ENCODE assay signal across 13 mouse cellular contexts in the genomic region with DNA sequence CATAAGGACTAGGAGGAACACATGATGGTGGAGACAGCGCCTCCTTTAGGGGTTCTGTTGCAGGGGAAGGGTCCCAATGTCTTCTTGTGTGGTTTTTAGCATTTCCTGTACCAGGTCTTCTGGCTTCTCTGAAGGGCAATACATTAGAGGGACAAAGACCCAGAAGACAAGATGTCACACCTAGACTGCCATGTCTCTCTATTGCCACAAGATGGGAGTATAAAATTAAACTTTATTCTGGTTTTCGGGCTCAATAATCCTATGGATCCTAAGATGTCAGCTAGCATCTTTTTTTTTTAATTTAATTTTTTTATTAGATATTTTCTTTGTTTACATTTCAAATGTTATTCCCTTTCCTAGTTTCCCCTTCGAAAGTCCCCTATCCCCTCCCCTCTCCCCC. TPM values are rescaled to one million over a fixed set of nuclear protein-coding genes. Genes with fewer than 3 reads are reported as not detected.
DNase-seq lines count a peak whose midpoint lies in the region; ATAC-seq and TF ChIP-seq lines count a peak whose summit lies in the region.
"Had no signal": no experiment of that assay in that cellular context is flagged by ENCODE, and none has a peak within 500 bp of the region (broad histone marks: within the 10 kb centered on the region; RNA-seq: fewer than 3 reads in every experiment).

No protein-coding gene starts in this region.

- peak; percentile 68 for TF ChIP-seq CTCF in heart, adult 2 months (IDR thresholded peaks at IDR 0.05)
- peak; percentile 22; the same call in 1 of the 2 replicates for TF ChIP-seq CTCF in liver, embryonic 14.5 days (IDR thresholded peaks at IDR 0.05; ENCODE audit: low read depth)

- H3K9me3 ChIP-seq in liver, embryonic 14.5 days (ENCODE audit: control insufficient read depth, low read length) = no peaks in the 10 kb centered on the region
- H3K9me3 ChIP-seq in liver, embryonic 12.5 days (replicated peaks) = no peaks in the 10 kb centered on the region

- no peak overlapping the region for H3K4me2 ChIP-seq in liver, embryonic 14.5 days (ENCODE audit: low read depth)
- H3K4me2 ChIP-seq in liver, embryonic 12.5 days = no peak overlapping the region

- no peak for TF ChIP-seq EP300 in heart, adult 2 months (IDR thresholded peaks at IDR 0.05; ENCODE audit: insufficient read depth, low read depth, low read length)
- no peak for TF ChIP-seq EP300 in liver, embryonic 14.5 days (IDR thresholded peaks at IDR 0.05; ENCODE audit: low read depth)

- H3K27me3 ChIP-seq in heart, adult 2 months (ENCODE audit: control insufficient read depth, insufficient read depth, low read length) = no peaks in the 10 kb centered on the region
- H3K27me3 ChIP-seq in liver, embryonic 14.5 days (ENCODE audit: control insufficient read depth, insufficient read depth, low read length) = no peaks in the 10 kb centered on the region
- no peaks in the 10 kb centered on the region for H3K27me3 ChIP-seq in liver, embryonic 12.5 days (replicated peaks)

- no peak overlapping the region for H3K27ac ChIP-seq in heart, adult 2 months
- no peak overlapping the region for H3K27ac ChIP-seq in liver, embryonic 14.5 days
- no peak overlapping the region for H3K27ac ChIP-seq in liver, embryonic 12.5 days

- no peaks in the 10 kb centered on the region for H3K36me3 ChIP-seq in heart, adult 2 months (ENCODE audit: control insufficient read depth, insufficient read depth, low read length)
- H3K36me3 ChIP-seq in liver, embryonic 14.5 days (replicated peaks; ENCODE audit: control insufficient read depth, insufficient read depth, low read depth) = no peaks in the 10 kb centered on the region
- H3K36me3 ChIP-seq in liver, embryonic 12.5 days = no peaks in the 10 kb centered on the region

- no peak overlapping the region for H3K4me3 ChIP-seq in heart, adult 2 months
- H3K4me3 ChIP-seq in liver, embryonic 14.5 days (ENCODE audit: insufficient read depth in 1 of 2, low read depth in 2 of 2, low read length in 2 of 2) = no peak overlapping the region
- no peak overlapping the region for H3K4me3 ChIP-seq in liver, embryonic 12.5 days

- no peak for ATAC-seq in liver, embryonic 14.5 days (ENCODE audit: insufficient read depth)
- no peak for ATAC-seq in liver, embryonic 12.5 days

- H3K9ac ChIP-seq in heart, adult 2 months (ENCODE audit: low read depth, low read length) = no peak overlapping the region
- no peak overlapping the region for H3K9ac ChIP-seq in liver, embryonic 14.5 days (replicated peaks)
- H3K9ac ChIP-seq in liver, embryonic 12.5 days = no peak overlapping the region

- TF ChIP-seq POLR2A in heart, adult 2 months (IDR thresholded peaks at IDR 0.05; ENCODE audit: insufficient read depth, low read depth, low read length) = no peak

- intact Hi-C loops in heart, adult 2 months (cut with DNase I) = loop anchor here (1.0 kb wide), 1 partner anchor 23 kb away; no protein-coding TSS in a partner anchor

- H3K79me2 ChIP-seq in heart, adult 2 months (replicated peaks; ENCODE audit: control insufficient read depth, insufficient read depth, low read length) = no peaks in the 10 kb centered on the region

- no peaks in the 10 kb centered on the region for H3K4me1 ChIP-seq in heart, adult 2 months (ENCODE audit: control insufficient read depth, insufficient read depth, low read length)
- H3K4me1 ChIP-seq in liver, embryonic 14.5 days (replicated peaks; ENCODE audit: control insufficient read depth in 2 of 2, insufficient read depth in 2 of 2, low read length in 1 of 2) = no peaks in the 10 kb centered on the region
- no peaks in the 10 kb centered on the region for H3K4me1 ChIP-seq in liver, embryonic 12.5 days

- no peak for DNase-seq in heart, adult 2 months
- DNase-seq in heart, adult 8-10 months (ENCODE audit: low spot score) = no peak
- DNase-seq in liver, embryonic 14.5 days (ENCODE audit: low read depth in 3 of 3, low spot score in 3 of 3) = no peak
- DNase-seq in 3T3-L1 (ENCODE audit: low read depth, low spot score) (peak; percentile 28), NIH3T3 (ENCODE audit: low read depth) (peak; percentile 38)
- DNase-seq in right cerebral cortex, postnatal 36 days (ENCODE audit: low spot score in 2 of 2) = no peak
- DNase-seq in urinary bladder, postnatal 25 days (ENCODE audit: low spot score) = no peak
- DNase-seq: cerebellum, adult 18-20 months; heart, postnatal 14 days; kidney, postnatal 10 days had no signal

- 55% methylated on average over 3 of the region's 3 CpGs for WGBS in heart, adult 2 months
- WGBS in liver, embryonic 14.5 days (ENCODE audit: insufficient replicate concordance) = 49% methylated on average over 3 of the region's 3 CpGs
- 52% methylated on average over 3 of the region's 3 CpGs for WGBS in liver, embryonic 12.5 days (ENCODE audit: insufficient replicate concordance)

RNA-seq across cellular contexts. Expression of a gene that starts 16.8 kb away (rescaled TPM):
- total RNA-seq in heart, adult 2 months (2021) = 1 to 10 TPM in 1 of 2 experiments, under 1 TPM in 1; 0.89 to 1.5 TPM
- polyA plus RNA-seq in heart, adult 2 months (2012; rRNA removed) = 1.0 and 1.2 TPM in 2 replicates
- total RNA-seq in heart, adult 8-10 months (2022) = 1 to 10 TPM; 1.0 to 2.8 (median 2.0) TPM
- polyA plus RNA-seq in liver, embryonic 14.5 days (2012; rRNA removed) = 3.1 and 3.8 TPM in 2 replicates
- 4.9 and 5.2 TPM in 2 replicates for polyA plus RNA-seq in liver, embryonic 14.5 days (2014; fragmentation: Nextera tagmentation; extraction: Ambion mirVana)
- polyA plus RNA-seq in liver, embryonic 12.5 days (2016; fragmentation: Nextera tagmentation; extraction: Ambion mirVana) = 1.7 and 2.2 TPM in 2 replicates

RNA-seq across cellular contexts. Expression of a gene that starts 19.0 kb away (rescaled TPM):
- total RNA-seq in heart, adult 2 months (2021) = 1 to 10 TPM; 7.6 to 9.9 TPM
- polyA plus RNA-seq in heart, adult 2 months (2012; rRNA removed) = 0.98 and 2.1 TPM in 2 replicates
- 10 to 100 TPM in 2 of 4 experiments, 1 to 10 TPM in 2; 8.9 to 13.2 (median 10.3) TPM for total RNA-seq in heart, adult 8-10 months (2022)
- 1.8 and 2.0 TPM in 2 replicates for polyA plus RNA-seq in liver, embryonic 14.5 days (2012; rRNA removed)
- 2.3 and 2.7 TPM in 2 replicates for polyA plus RNA-seq in liver, embryonic 14.5 days (2014; fragmentation: Nextera tagmentation; extraction: Ambion mirVana)
- 1.2 and 1.4 TPM in 2 replicates for polyA plus RNA-seq in liver, embryonic 12.5 days (2016; fragmentation: Nextera tagmentation; extraction: Ambion mirVana)

RNA-seq across cellular contexts. Expression of a gene that starts 19.1 kb away (rescaled TPM):
- total RNA-seq in heart, adult 2 months (2021) = 10 to 100 TPM; 33.5 to 34.5 TPM
- polyA plus RNA-seq in heart, adult 2 months (2012; rRNA removed) = 18.0 and 36.8 TPM in 2 replicates
- total RNA-seq in heart, adult 8-10 months (2022) = 10 to 100 TPM; 28.4 to 38.8 (median 30.2) TPM
- 13.8 and 23.2 TPM in 2 replicates for polyA plus RNA-seq in liver, embryonic 14.5 days (2012; rRNA removed)
- 12.4 and 13.6 TPM in 2 replicates for polyA plus RNA-seq in liver, embryonic 14.5 days (2014; fragmentation: Nextera tagmentation; extraction: Ambion mirVana)
- polyA plus RNA-seq in liver, embryonic 12.5 days (2016; fragmentation: Nextera tagmentation; extraction: Ambion mirVana) = 37.0 and 43.2 TPM in 2 replicates

RNA-seq across cellular contexts. Expression of a gene that starts 56.3 kb away (rescaled TPM):
- total RNA-seq in heart, adult 2 months (2021) = not detected
- not detected in 2 replicates for polyA plus RNA-seq in heart, adult 2 months (2012; rRNA removed)
- not detected for total RNA-seq in heart, adult 8-10 months (2022)
- 0.02 TPM in 1 of 2 replicates, not detected in the other for polyA plus RNA-seq in liver, embryonic 14.5 days (2012; rRNA removed)
- not detected in 2 replicates for polyA plus RNA-seq in liver, embryonic 14.5 days (2014; fragmentation: Nextera tagmentation; extraction: Ambion mirVana)
- not detected in 2 replicates for polyA plus RNA-seq in liver, embryonic 12.5 days (2016; fragmentation: Nextera tagmentation; extraction: Ambion mirVana)
- total RNA-seq: heart, postnatal 14 days had no signal
- polyA plus RNA-seq: lung, embryonic 16.5 days; stomach, embryonic 14.5 days had no signal

Comparison
In these comparisons a context has a peak if more than half of its experiments do, and no peak if none do; other contexts are left out.
1. DNase-seq: peak in 3T3-L1 (single experiment) and NIH3T3 (single experiment); none in heart, adult 2 months (0 of 2), heart, adult 8-10 months (single experiment), liver, embryonic 14.5 days (0 of 3), right cerebral cortex, postnatal 36 days (0 of 2) and urinary bladder, postnatal 25 days (single experiment).